Mouse (Mus musculus) neural tube, embryonic 12.5 days (tissue): Measurements from ENCODE around the gene Hand1. TPM values are rescaled to one million over a fixed set of nuclear protein-coding genes. Genes with fewer than 3 reads are reported as not detected.

ENCODE experiments used
- ATAC-seq: fragments of 200-750 bp; cut with Nextera tagmentation; 2 replicates; pipeline ENCODE4 v1.8.0; 2017; ENCODE audit warnings: low read depth, mild to moderate bottlenecking, moderate TSS enrichment, moderate library complexity; ENCODE audit not compliant: low FRiP score
- H3K27ac ChIP-seq: fragments of 300-500 bp; sonication (generic); 2 replicates; pipeline ENCODE4 v1.5.1; 2016
- H3K27me3 ChIP-seq: fragments of 300-500 bp; sonication (generic); replicated peaks from 2 replicates; pipeline ENCODE4 v1.6.1; 2016; ENCODE audit warnings: mild to moderate bottlenecking
- H3K36me3 ChIP-seq: fragments of 300-500 bp; sonication (generic); 2 replicates; pipeline ENCODE4 v1.6.1; 2016; ENCODE audit warnings: mild to moderate bottlenecking
- H3K4me1 ChIP-seq: fragments of 300-500 bp; sonication (generic); 2 replicates; pipeline ENCODE4 v1.6.1; 2016
- H3K4me2 ChIP-seq: fragments of 300-500 bp; sonication (generic); replicated peaks from 2 replicates; pipeline ENCODE4 v1.6.1; 2016; ENCODE audit warnings: mild to moderate bottlenecking
- H3K4me3 ChIP-seq: fragments of 300-500 bp; sonication (generic); 2 replicates; pipeline ENCODE4 v1.5.1; 2016
- H3K9ac ChIP-seq: fragments of 300-500 bp; sonication (generic); 2 replicates; pipeline ENCODE4 v1.6.1; 2016; ENCODE audit warnings: mild to moderate bottlenecking
- H3K9me3 ChIP-seq: fragments of 300-500 bp; sonication (generic); 2 replicates; pipeline ENCODE4 v1.6.1; 2016; ENCODE audit warnings: mild to moderate bottlenecking
- WGBS: fragments of 180-500 bp; shearing (Covaris S2); methylation state at CpG from one replicate; pipeline ENCODE4 v1.1.7; 2016; 5-methylcytosine and 5-hydroxymethylcytosine counted together
- polyA plus RNA-seq: library from polyadenylated mRNA; unstranded; fragments of >200 nt; fragmentation: Nextera tagmentation; extraction: Ambion mirVana; gene quantifications from 2 replicates; pipeline ENCODE4 v1.2.1, GENCODE M21; 2016

Gene Hand1
- polyA plus RNA-seq, 1 experiment from 2014 or later: 0.20 TPM

- Histone ChIP-seq H3K9ac (no peak overlapping the region), H3K4me1 (no peaks in the 10 kb centered on the region), H3K27ac (no peak overlapping the region), H3K27me3 (no peaks in the 10 kb centered on the region), H3K4me2 (no peak overlapping the region), H3K36me3 (peaks cover 54% of the 10 kb centered on the region), H3K4me3 (no peak overlapping the region), H3K9me3 (no peaks in the 10 kb centered on the region)
- 97% methylated on average over 8 of the region's 8 CpGs for WGBS
- no peak for ATAC-seq
Measured at GRCm38 (mm10) chr11:57812212-57812611, 20.4 kb downstream of the Hand1 start.

DNA sequence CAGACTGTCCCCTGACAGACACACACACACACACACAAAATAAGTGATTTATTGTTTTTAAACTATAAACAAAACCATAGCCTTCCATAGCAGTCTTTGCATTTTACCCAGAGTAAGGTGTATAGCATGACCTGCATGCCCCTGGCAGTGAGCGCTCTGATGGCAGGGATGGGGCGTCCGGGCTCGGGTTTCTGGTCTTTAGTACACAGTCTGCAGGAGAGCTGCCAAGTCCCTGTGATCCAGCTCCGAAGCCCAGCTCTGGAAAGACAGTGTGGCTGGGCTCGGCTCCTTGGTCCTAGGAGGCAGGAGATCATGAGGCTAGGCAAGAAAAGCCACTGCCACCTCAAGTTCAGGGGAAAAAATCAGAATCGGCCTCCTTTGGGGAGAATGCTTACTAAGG is 21.6 kb downstream of the Hand1 start:
- 90% methylated on average over 7 of the region's 7 CpGs for WGBS
- no peaks in the 10 kb centered on the region for H3K4me1 ChIP-seq
- no peaks in the 10 kb centered on the region for H3K9me3 ChIP-seq
- H3K4me2 ChIP-seq: no peak overlapping the region
- ATAC-seq: no peak
- H3K4me3 ChIP-seq: no peak overlapping the region
- no peak overlapping the region for H3K27ac ChIP-seq
- no peak overlapping the region for H3K9ac ChIP-seq
- H3K36me3 ChIP-seq: peaks cover 57% of the 10 kb centered on the region
- H3K27me3 ChIP-seq: no peaks in the 10 kb centered on the region

DNA sequence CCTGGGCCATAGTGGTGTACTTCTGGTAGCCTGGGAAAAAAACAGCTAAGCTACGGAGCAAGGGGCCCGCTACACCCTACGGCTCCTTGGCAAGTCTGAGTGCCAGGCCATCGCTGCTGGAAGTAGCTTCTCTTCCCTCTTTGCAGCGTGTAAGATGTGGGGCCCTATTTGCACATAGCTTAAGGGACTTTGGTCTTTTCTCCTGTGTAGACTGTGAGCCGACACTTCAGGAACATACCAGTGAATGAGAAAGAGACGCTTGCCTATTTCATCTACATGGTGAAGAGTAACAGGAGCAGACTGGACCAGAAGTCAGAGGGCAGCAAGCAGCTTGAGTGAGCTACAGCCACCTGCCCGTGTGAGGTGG is 22.9 kb downstream of the Hand1 start:
- no peaks in the 10 kb centered on the region for H3K27me3 ChIP-seq
- no peak overlapping the region for H3K4me2 ChIP-seq
- H3K9me3 ChIP-seq: no peaks in the 10 kb centered on the region
- no peak overlapping the region for H3K27ac ChIP-seq
- H3K9ac ChIP-seq: no peak overlapping the region
- H3K36me3 ChIP-seq: peaks cover 57% of the 10 kb centered on the region
- no peaks in the 10 kb centered on the region for H3K4me1 ChIP-seq
- WGBS: 96% methylated on average over 8 of the region's 8 CpGs
- no peak for ATAC-seq
- no peak overlapping the region for H3K4me3 ChIP-seq

GRCm38 (mm10) chr11:57809017-57809731 is 23.4 kb downstream of the Hand1 start:
- Histone ChIP-seq H3K9me3 (no peaks in the 10 kb centered on the region), H3K4me2 (no peak overlapping the region), H3K27me3 (no peaks in the 10 kb centered on the region), H3K9ac (no peak overlapping the region), H3K4me3 (no peak overlapping the region), H3K4me1 (no peaks in the 10 kb centered on the region), H3K27ac (no peak overlapping the region), H3K36me3 (peaks cover 57% of the 10 kb centered on the region)
- no peak for ATAC-seq
- 95% methylated on average over 17 of the region's 17 CpGs for WGBS

- Histone ChIP-seq H3K4me1 (peaks cover 21% of the 10 kb centered on the region), H3K4me3 (no peak overlapping the region), H3K9ac (no peak overlapping the region), H3K9me3 (no peaks in the 10 kb centered on the region), H3K27ac (no peak overlapping the region), H3K36me3 (peaks cover 30% of the 10 kb centered on the region), H3K4me2 (no peak overlapping the region), H3K27me3 (no peaks in the 10 kb centered on the region)
- WGBS: 75% methylated on average over 3 of the region's 3 CpGs
- ATAC-seq: no peak
Measured at GRCm38 (mm10) chr11:57805047-57805446, 27.6 kb downstream of the Hand1 start.

- Histone ChIP-seq H3K27ac (no peak overlapping the region), H3K27me3 (no peaks in the 10 kb centered on the region), H3K4me3 (peak overlapping the region; percentile 87), H3K9me3 (no peaks in the 10 kb centered on the region), H3K4me1 (peaks cover 23% of the 10 kb centered on the region), H3K4me2 (peak overlapping the region; percentile 98), H3K36me3 (peaks cover 5% of the 10 kb centered on the region), H3K9ac (peak overlapping the region; percentile 93)
- WGBS: under 1% methylated on average over 18 of the region's 18 CpGs
- ATAC-seq: no peak
Measured at GRCm38 (mm10) chr11:57802511-57802870, 30.1 kb downstream of the Hand1 start.

DNA sequence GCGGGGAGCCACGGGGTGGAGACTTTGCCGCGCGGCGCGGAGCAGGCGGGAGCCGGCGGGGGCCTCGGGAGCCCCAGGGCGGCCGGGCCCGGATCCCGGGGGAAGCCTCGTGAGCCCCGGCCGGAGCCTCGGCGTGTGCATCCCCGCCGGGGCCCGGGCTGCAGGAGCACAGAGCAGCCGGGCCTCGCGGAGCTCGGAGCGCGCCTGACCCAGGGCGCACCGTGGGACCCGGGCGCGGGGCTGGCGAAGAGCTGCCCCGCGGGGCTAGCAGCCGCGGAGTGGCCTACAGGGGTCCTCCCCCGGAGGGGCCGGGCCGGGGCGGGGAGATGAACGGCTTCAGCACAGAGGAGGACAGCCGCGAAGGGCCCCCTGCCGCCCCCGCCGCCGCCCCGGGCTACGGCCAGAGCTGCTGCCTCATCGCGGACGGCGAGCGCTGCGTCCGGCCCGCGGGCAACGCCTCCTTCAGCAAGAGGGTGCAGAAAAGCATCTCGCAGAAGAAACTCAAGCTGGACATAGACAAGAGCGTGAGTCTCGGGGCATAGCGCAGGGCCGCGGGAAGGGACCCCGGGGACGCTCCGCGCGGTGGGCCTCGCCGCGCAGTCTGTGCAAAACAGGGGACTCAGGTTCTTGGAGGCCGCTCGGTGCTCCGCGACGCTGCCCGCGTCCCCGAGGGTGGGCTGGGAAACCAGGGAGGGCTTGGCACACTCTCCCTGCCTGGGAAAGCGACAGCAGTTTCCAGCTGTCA is 30.7 kb downstream of the Hand1 start:
- Histone ChIP-seq H3K9ac (peak overlapping the region; percentile 93), H3K36me3 (peaks cover 3% of the 10 kb centered on the region; the same call in 1 of the 2 replicates), H3K4me1 (peaks cover 23% of the 10 kb centered on the region), H3K27me3 (no peaks in the 10 kb centered on the region), H3K4me3 (peak overlapping the region; percentile 87), H3K27ac (no peak overlapping the region; the same call in 1 of the 2 replicates), H3K9me3 (no peaks in the 10 kb centered on the region), H3K4me2 (peak overlapping the region; percentile 98)
- under 1% methylated on average over 75 of the region's 85 CpGs for WGBS
- ATAC-seq: peak; percentile 65

- Histone ChIP-seq H3K27me3 (no peaks in the 10 kb centered on the region), H3K4me2 (peak within 1 kb of the TSS; percentile 98), H3K9me3 (no peaks in the 10 kb centered on the region), H3K4me3 (peak within 1 kb of the TSS; percentile 87), H3K4me1 (peaks cover 23% of the 10 kb centered on the region), H3K27ac (peak within 1 kb of the TSS; percentile 62), H3K36me3 (peaks cover under 1% of the 10 kb centered on the region; the same call in 1 of the 2 replicates), H3K9ac (peak within 1 kb of the TSS; percentile 93)
- peak; percentile 98 for ATAC-seq
- under 1% methylated on average over 66 of the region's 66 CpGs for WGBS
Measured at GRCm38 (mm10) chr11:57800971-57801765, 31.4 kb downstream of the Hand1 start, which contains the start of gene Sap30l. Sap30l (plus strand) TSS chr11:57801637.

GRCm38 (mm10) chr11:57800266-57800951 is 32.2 kb downstream of the Hand1 start:
- Histone ChIP-seq H3K27me3 (no peaks in the 10 kb centered on the region), H3K9ac (peak overlapping the region; percentile 93), H3K36me3 (no peaks in the 10 kb centered on the region), H3K9me3 (no peaks in the 10 kb centered on the region), H3K4me3 (peak overlapping the region; percentile 87), H3K4me2 (peak overlapping the region; percentile 98), H3K27ac (0 out of 2 replicates have a peak overlapping the region, but pooled peaks have one; percentile 62), H3K4me1 (peaks cover 23% of the 10 kb centered on the region)
- ATAC-seq: no peak
- 15% methylated on average over 22 of the region's 22 CpGs for WGBS

- no peak overlapping the region for H3K4me3 ChIP-seq
- ATAC-seq: no peak
Measured at GRCm38 (mm10) chr11:57799456-57799855, 33.2 kb downstream of the Hand1 start.

DNA sequence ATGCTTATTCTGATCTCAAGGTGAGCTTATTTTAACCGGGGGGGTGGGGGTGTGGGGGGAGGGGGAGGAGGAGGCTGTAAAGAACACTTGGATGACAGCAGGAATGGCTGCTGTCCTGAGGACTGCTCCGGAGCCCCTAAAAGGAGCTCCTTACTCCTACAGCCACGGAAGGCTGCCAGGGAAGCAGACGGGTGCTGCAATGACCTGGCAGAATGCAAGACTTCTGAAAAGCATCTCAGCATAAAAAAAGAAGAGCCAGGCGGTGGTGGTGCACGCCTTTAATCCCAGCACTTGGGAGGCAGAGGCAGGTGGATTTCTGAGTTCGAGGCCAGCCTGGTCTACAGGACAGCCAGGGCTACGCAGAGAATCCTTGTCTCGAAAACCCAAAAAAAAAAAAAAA is 34.8 kb downstream of the Hand1 start:
- no peak overlapping the region for H3K27ac ChIP-seq
- H3K4me3 ChIP-seq: no peak overlapping the region
- ATAC-seq: no peak
- H3K36me3 ChIP-seq: no peaks in the 10 kb centered on the region
- WGBS: 79% methylated on average over 9 of the region's 9 CpGs
- H3K9ac ChIP-seq: no peak overlapping the region
- no peaks in the 10 kb centered on the region for H3K9me3 ChIP-seq
- peaks cover 15% of the 10 kb centered on the region for H3K4me1 ChIP-seq
- H3K27me3 ChIP-seq: no peaks in the 10 kb centered on the region
- H3K4me2 ChIP-seq: no peak overlapping the region

More at GRCm38 (mm10) chr11:57799456-57799855, 33.2 kb downstream of the Hand1 start:
- Histone ChIP-seq H3K9ac (no peak overlapping the region), H3K9me3 (no peaks in the 10 kb centered on the region), H3K27ac (no peak overlapping the region), H3K4me2 (no peak overlapping the region), H3K27me3 (no peaks in the 10 kb centered on the region), H3K36me3 (no peaks in the 10 kb centered on the region), H3K4me1 (peaks cover 23% of the 10 kb centered on the region)
- WGBS: 86% methylated on average over 10 of the region's 10 CpGs
